Mouse (Mus musculus): ENCODE measurements around the gene Zfp385b.

- TF ChIP-seq CTCF (IDR thresholded peaks at IDR 0.05; ENCODE audit: control insufficient read depth, insufficient read depth, low read length) (no peak), POLR2A (IDR thresholded peaks at IDR 0.05; ENCODE audit: borderline replicate concordance, control insufficient read depth, low read depth, low read length) (no peak)
These were observed 128.3 kb downstream of the Zfp385b start for GRCm38 (mm10) chr2:77691174-77691573.
